Mouse (Mus musculus) MEL-GATA-1-ER (cell line): ENCODE data around the gene Stard3.

Experiments
- DNase-seq: peaks from one replicate; pipeline ENCODE4 v3.0.0-alpha.2; 2012; ENCODE audit warnings: low read depth; ENCODE audit errors: extremely low read depth

Gene Stard3

GRCm38 (mm10) chr11:98347385-98348082, 10.6 kb upstream of the Stard3 start:
- no peak for DNase-seq

- DNase-seq: peak; percentile 79
These were observed 9.8 kb upstream of the Stard3 start, which contains the start of gene Ppp1r1b for GRCm38 (mm10) chr11:98348083-98348961. Ppp1r1b (plus strand) TSS chr11:98348404.

GRCm38 (mm10) chr11:98349308-98349707, 8.9 kb upstream of the Stard3 start:
- no peak for DNase-seq

GRCm38 (mm10) chr11:98352272-98352990, 5.7 kb upstream of the Stard3 start:
- no peak for DNase-seq

GRCm38 (mm10) chr11:98353651-98354211, 4.4 kb upstream of the Stard3 start:
- DNase-seq: no peak

- DNase-seq: no peak
These were observed 3.7 kb upstream of the Stard3 start for GRCm38 (mm10) chr11:98354445-98354844.

GRCm38 (mm10) chr11:98355732-98356299, 2.4 kb upstream of the Stard3 start:
- peak; percentile 87 for DNase-seq

GRCm38 (mm10) chr11:98356625-98357394, 1.4 kb upstream of the Stard3 start:
- DNase-seq: no peak

GRCm38 (mm10) chr11:98357396-98358160, 590 bp upstream of the Stard3 start:
- DNase-seq: no peak

- DNase-seq: no peak
These were observed 2.8 kb downstream of the Stard3 start for GRCm38 (mm10) chr11:98360866-98361521.

GRCm38 (mm10) chr11:98363817-98364216, 5.6 kb downstream of the Stard3 start:
- no peak for DNase-seq

- DNase-seq: no peak
These were observed 6.2 kb downstream of the Stard3 start for GRCm38 (mm10) chr11:98364410-98364809.

- DNase-seq: no peak
These were observed 8.1 kb downstream of the Stard3 start for GRCm38 (mm10) chr11:98366290-98366689.

GRCm38 (mm10) chr11:98367171-98367862, 9.1 kb downstream of the Stard3 start:
- DNase-seq: no peak

GRCm38 (mm10) chr11:98367863-98368186, 9.7 kb downstream of the Stard3 start:
- DNase-seq: no peak

GRCm38 (mm10) chr11:98369337-98369736, 11.2 kb downstream of the Stard3 start:
- DNase-seq: no peak

GRCm38 (mm10) chr11:98370588-98370987, 12.4 kb downstream of the Stard3 start:
- DNase-seq: no peak

GRCm38 (mm10) chr11:98371556-98372240, 13.5 kb downstream of the Stard3 start:
- DNase-seq: no peak
